Mouse (Mus musculus): ENCODE measurements at regions not wholly inside any gene's neighbourhood (a gene's known extent, or its start where the extent isn't known, plus 50 kb on each side); places are given as distances from the start of the nearest gene placed in this dataset.

DNA sequence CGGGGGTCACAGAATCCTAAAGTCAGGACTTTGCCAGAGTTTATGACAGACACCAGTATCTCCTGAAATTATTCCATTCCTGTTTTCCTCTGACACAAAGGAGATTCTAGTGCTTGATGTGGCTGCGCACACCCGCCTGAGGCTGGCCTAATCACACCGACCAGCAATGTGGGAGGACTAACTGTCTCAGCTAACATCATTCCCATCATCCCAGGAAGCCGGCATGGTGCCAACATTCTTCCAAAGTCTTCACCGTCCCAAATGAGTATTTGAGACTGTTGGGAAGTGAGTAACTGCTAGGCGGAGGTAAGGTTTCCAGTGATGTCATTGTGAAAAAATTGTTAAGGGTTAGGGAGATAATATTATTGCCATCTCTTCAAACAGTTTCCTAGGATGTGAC, 1183.9 kb upstream of the Flrt2 start:
- Histone ChIP-seq H3K4me3 (no peak overlapping the region), H3K4me2 (replicated peaks) (no peak overlapping the region), H3K4me1 (no peaks in the 10 kb centered on the region), H3K36me3 (no peaks in the 10 kb centered on the region), H3K9me3 (no peaks in the 10 kb centered on the region), H3K27me3 (no peaks in the 10 kb centered on the region), H3K9ac (no peak overlapping the region), H3K27ac (no peak overlapping the region)
- ATAC-seq (ENCODE audit: insufficient number of reproducible peaks, insufficient read depth, low FRiP score, low TSS enrichment): no peak
- 78% methylated on average over 7 of the region's 7 CpGs for WGBS

DNA sequence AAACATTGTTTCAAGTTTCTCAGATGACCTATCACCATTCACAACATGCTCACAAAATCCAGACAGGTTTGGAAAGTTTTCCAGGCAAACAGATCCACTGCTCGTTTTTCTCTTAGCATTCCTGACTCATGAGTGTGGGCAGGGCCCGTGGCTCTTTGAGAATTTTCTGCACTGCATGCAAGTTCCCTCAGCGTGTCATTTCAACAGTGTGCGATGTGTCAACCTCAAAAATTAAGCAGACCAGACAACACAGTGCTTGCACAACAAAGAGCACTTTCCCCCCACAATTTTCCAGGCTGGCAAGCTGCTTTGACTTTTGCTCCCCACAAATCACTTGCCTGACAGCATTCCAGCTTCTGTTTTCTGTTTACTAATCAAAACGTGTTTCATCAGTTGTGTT, 1182.2 kb upstream of the Flrt2 start:
- 39% methylated on average over 5 of the region's 5 CpGs for WGBS
- no peaks in the 10 kb centered on the region for H3K4me1 ChIP-seq
- no peak overlapping the region for H3K4me3 ChIP-seq
- H3K36me3 ChIP-seq: no peaks in the 10 kb centered on the region
- H3K27me3 ChIP-seq: no peaks in the 10 kb centered on the region
- no peak overlapping the region for H3K27ac ChIP-seq
- ATAC-seq (ENCODE audit: insufficient number of reproducible peaks, insufficient read depth, low FRiP score, low TSS enrichment): no peak
- no peak overlapping the region for H3K4me2 ChIP-seq (replicated peaks)
- H3K9me3 ChIP-seq: no peaks in the 10 kb centered on the region
- H3K9ac ChIP-seq: no peak overlapping the region

GRCm38 (mm10) chr12:94544706-94545105, 1147.3 kb upstream of the Flrt2 start:
- WGBS: 74% methylated on average over 7 of the region's 7 CpGs
- Histone ChIP-seq H3K27ac (no peak overlapping the region), H3K4me1 (no peaks in the 10 kb centered on the region), H3K9ac (no peak overlapping the region), H3K4me3 (no peak overlapping the region), H3K4me2 (replicated peaks) (no peak overlapping the region), H3K9me3 (no peaks in the 10 kb centered on the region), H3K27me3 (no peaks in the 10 kb centered on the region), H3K36me3 (no peaks in the 10 kb centered on the region)
- ATAC-seq (ENCODE audit: insufficient number of reproducible peaks, insufficient read depth, low FRiP score, low TSS enrichment): no peak

- Histone ChIP-seq H3K36me3 (no peaks in the 10 kb centered on the region), H3K27me3 (no peaks in the 10 kb centered on the region), H3K9me3 (no peaks in the 10 kb centered on the region), H3K27ac (no peak overlapping the region), H3K4me1 (no peaks in the 10 kb centered on the region), H3K4me2 (replicated peaks) (no peak overlapping the region), H3K4me3 (no peak overlapping the region), H3K9ac (no peak overlapping the region)
- no peak for ATAC-seq (ENCODE audit: insufficient number of reproducible peaks, insufficient read depth, low FRiP score, low TSS enrichment)
- whole genome bisulfite sequencing: 90% methylated on average over 2 of the region's 2 CpGs
These were observed 1131.4 kb upstream of the Flrt2 start for GRCm38 (mm10) chr12:94560374-94561194.

- Histone ChIP-seq H3K4me3 (no peak overlapping the region), H3K9ac (no peak overlapping the region), H3K4me1 (no peaks in the 10 kb centered on the region), H3K36me3 (no peaks in the 10 kb centered on the region), H3K9me3 (no peaks in the 10 kb centered on the region), H3K4me2 (replicated peaks) (no peak overlapping the region), H3K27ac (no peak overlapping the region), H3K27me3 (no peaks in the 10 kb centered on the region)
- no peak for ATAC-seq (ENCODE audit: insufficient number of reproducible peaks, insufficient read depth, low FRiP score, low TSS enrichment)
- 80% methylated on average over 2 of the region's 2 CpGs for WGBS
These were observed 1117.0 kb upstream of the Flrt2 start for GRCm38 (mm10) chr12:94574981-94575380.

DNA sequence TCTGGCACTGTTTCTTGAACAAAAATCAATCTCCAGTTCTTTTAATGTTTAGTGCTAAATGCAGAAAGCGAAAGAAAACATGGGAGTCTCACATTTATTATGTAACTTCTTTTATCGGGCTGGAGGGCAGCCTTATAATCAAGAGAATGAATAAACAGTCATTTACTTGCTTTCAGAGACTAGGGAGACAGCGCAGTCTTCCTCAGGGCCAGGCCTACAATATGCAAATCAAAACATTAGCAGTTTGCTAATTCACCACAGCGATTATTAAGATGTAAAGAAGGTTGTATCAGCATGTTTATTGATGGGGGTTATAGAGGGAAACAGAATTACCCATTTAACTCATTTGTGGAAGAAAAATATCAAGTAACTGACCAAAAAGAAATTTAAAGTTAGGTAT, 1111.7 kb upstream of the Flrt2 start:
- Histone ChIP-seq H3K27ac (no peak overlapping the region), H3K36me3 (no peaks in the 10 kb centered on the region), H3K9me3 (no peaks in the 10 kb centered on the region), H3K4me1 (no peaks in the 10 kb centered on the region), H3K4me3 (no peak overlapping the region), H3K27me3 (no peaks in the 10 kb centered on the region), H3K9ac (no peak overlapping the region), H3K4me2 (replicated peaks) (no peak overlapping the region)
- WGBS: 47% methylated on average over 4 of the region's 4 CpGs
- ATAC-seq (ENCODE audit: insufficient number of reproducible peaks, insufficient read depth, low FRiP score, low TSS enrichment): no peak

- Histone ChIP-seq H3K27me3 (no peaks in the 10 kb centered on the region), H3K4me3 (no peak overlapping the region), H3K36me3 (no peaks in the 10 kb centered on the region), H3K27ac (no peak overlapping the region), H3K4me1 (no peaks in the 10 kb centered on the region), H3K9me3 (no peaks in the 10 kb centered on the region), H3K4me2 (replicated peaks) (no peak overlapping the region), H3K9ac (no peak overlapping the region)
- ATAC-seq (ENCODE audit: insufficient number of reproducible peaks, insufficient read depth, low FRiP score, low TSS enrichment): no peak
- 61% methylated on average over 1 of the region's 1 CpGs for WGBS
These were observed 1107.7 kb upstream of the Flrt2 start for GRCm38 (mm10) chr12:94584309-94584708.

DNA sequence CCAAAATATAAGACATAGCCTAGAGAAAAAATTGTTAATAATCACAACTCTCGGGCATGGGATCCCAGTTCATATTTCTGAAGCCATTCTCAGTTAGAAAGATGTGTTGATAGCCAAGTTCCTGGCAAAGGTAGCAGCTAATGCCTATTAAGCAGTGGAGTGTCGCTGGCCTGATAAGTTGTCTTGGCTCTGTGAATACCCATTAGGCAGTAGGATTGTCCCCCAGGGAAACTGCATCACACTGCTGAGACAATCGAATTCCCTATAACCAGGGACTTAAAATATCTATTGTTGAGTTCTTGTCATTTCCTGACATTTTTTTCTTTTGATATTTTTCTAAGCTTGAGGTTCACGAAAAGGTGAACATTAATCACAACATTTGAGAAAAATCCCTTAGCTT, 1105.0 kb upstream of the Flrt2 start:
- Histone ChIP-seq H3K9ac (no peak overlapping the region), H3K4me3 (no peak overlapping the region), H3K27me3 (no peaks in the 10 kb centered on the region), H3K4me2 (replicated peaks) (no peak overlapping the region), H3K27ac (no peak overlapping the region), H3K36me3 (no peaks in the 10 kb centered on the region), H3K4me1 (no peaks in the 10 kb centered on the region), H3K9me3 (no peaks in the 10 kb centered on the region)
- ATAC-seq (ENCODE audit: insufficient number of reproducible peaks, insufficient read depth, low FRiP score, low TSS enrichment): no peak
- 73% methylated on average over 4 of the region's 4 CpGs for WGBS

- Histone ChIP-seq H3K36me3 (no peaks in the 10 kb centered on the region), H3K4me3 (no peak overlapping the region), H3K9me3 (no peaks in the 10 kb centered on the region), H3K27ac (no peak overlapping the region), H3K9ac (no peak overlapping the region), H3K4me2 (replicated peaks) (no peak overlapping the region), H3K27me3 (no peaks in the 10 kb centered on the region), H3K4me1 (no peaks in the 10 kb centered on the region)
- 83% methylated on average over 4 of the region's 4 CpGs for WGBS
- ATAC-seq (ENCODE audit: insufficient number of reproducible peaks, insufficient read depth, low FRiP score, low TSS enrichment): no peak
These were observed 1103.4 kb upstream of the Flrt2 start for GRCm38 (mm10) chr12:94588599-94588998.

- ATAC-seq (ENCODE audit: insufficient number of reproducible peaks, insufficient read depth, low FRiP score, low TSS enrichment): no peak
- Histone ChIP-seq H3K4me3 (no peak overlapping the region), H3K27ac (no peak overlapping the region), H3K4me2 (replicated peaks) (no peak overlapping the region), H3K27me3 (no peaks in the 10 kb centered on the region), H3K9me3 (no peaks in the 10 kb centered on the region), H3K9ac (no peak overlapping the region), H3K36me3 (no peaks in the 10 kb centered on the region), H3K4me1 (no peaks in the 10 kb centered on the region)
- 87% methylated on average over 4 of the region's 4 CpGs for WGBS
These were observed 1103.0 kb upstream of the Flrt2 start for GRCm38 (mm10) chr12:94589033-94589432.

- no peaks in the 10 kb centered on the region for H3K36me3 ChIP-seq
- H3K9me3 ChIP-seq: no peaks in the 10 kb centered on the region
- H3K4me1 ChIP-seq: no peaks in the 10 kb centered on the region
- 72% methylated on average over 1 of the region's 1 CpGs for WGBS
- ATAC-seq (ENCODE audit: insufficient number of reproducible peaks, insufficient read depth, low FRiP score, low TSS enrichment): no peak
- no peaks in the 10 kb centered on the region for H3K27me3 ChIP-seq
- no peak overlapping the region for H3K4me3 ChIP-seq
- no peak overlapping the region for H3K4me2 ChIP-seq (replicated peaks)
- H3K9ac ChIP-seq: no peak overlapping the region
- H3K27ac ChIP-seq: no peak overlapping the region
These were observed 1086.5 kb upstream of the Flrt2 start for GRCm38 (mm10) chr12:94605566-94605965.

- no peak for ATAC-seq (ENCODE audit: insufficient number of reproducible peaks, insufficient read depth, low FRiP score, low TSS enrichment)
- Histone ChIP-seq H3K4me1 (no peaks in the 10 kb centered on the region), H3K4me2 (replicated peaks) (no peak overlapping the region), H3K27ac (no peak overlapping the region), H3K27me3 (no peaks in the 10 kb centered on the region), H3K36me3 (no peaks in the 10 kb centered on the region), H3K9ac (no peak overlapping the region), H3K9me3 (no peaks in the 10 kb centered on the region), H3K4me3 (no peak overlapping the region)
- 89% methylated on average over 1 of the region's 1 CpGs for WGBS
These were observed 1055.5 kb upstream of the Flrt2 start for GRCm38 (mm10) chr12:94636555-94636954.
